Mouse (Mus musculus): ENCODE results near the gene Gm45213.

DNA sequence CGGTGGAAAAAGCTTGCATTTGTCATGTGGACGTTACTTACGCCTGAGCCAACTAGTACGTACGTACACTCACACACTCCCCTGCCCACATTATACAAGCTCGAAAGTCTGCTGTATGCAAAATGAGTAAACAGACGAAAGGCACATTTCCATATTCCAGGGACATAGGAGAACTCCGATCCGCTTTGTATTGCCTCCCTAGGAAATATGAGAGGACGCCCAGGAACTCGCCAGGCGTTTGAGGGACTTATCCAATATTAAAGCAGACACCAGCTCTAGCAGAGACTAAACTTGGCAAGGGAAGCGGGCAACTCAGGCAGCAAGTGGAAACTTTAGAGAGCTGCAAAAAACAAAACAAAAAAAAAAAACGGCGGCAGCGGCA, 34.5 kb upstream of the Gm45213 start:
- TF ChIP-seq CTCF (IDR thresholded peaks at IDR 0.05; ENCODE audit: low read depth) (no peak), EP300 (optimal IDR thresholded peaks at IDR 0.05) (no peak)
